Mouse (Mus musculus) erythroblast, embryonic 14.5 days (primary cell): ENCODE data around the gene Acyp1. TPM values are rescaled to one million over a fixed set of nuclear protein-coding genes. Genes with fewer than 3 reads are reported as not detected.

Experiments
- H3K27me3 ChIP-seq: 2 replicates; pipeline ENCODE4 v1.6.1; 2012; ENCODE audit warnings: inconsistent platforms; ENCODE audit not compliant: control insufficient read depth
- H3K36me3 ChIP-seq: 2 replicates; pipeline ENCODE4 v1.6.1; 2012; ENCODE audit warnings: mild to moderate bottlenecking, inconsistent platforms; ENCODE audit not compliant: control insufficient read depth
- H3K4me1 ChIP-seq: 2 replicates; pipeline ENCODE4 v1.6.1; 2012; ENCODE audit warnings: inconsistent platforms; ENCODE audit not compliant: control insufficient read depth
- H3K4me3 ChIP-seq: replicated peaks from 2 replicates; pipeline ENCODE3; 2012; ENCODE audit warnings: moderate library complexity, mild to moderate bottlenecking, inconsistent platforms
- H3K9me3 ChIP-seq: 2 replicates; pipeline ENCODE4 v1.6.1; 2012; ENCODE audit warnings: low read length, inconsistent platforms, mixed read lengths; ENCODE audit not compliant: control insufficient read depth
- GATA1 ChIP-seq: IDR thresholded peaks from 2 replicates; pipeline ENCODE4 v1.6.1; 2012; ENCODE audit warnings: low read length, inconsistent platforms, mixed read lengths
- TAL1 ChIP-seq: IDR thresholded peaks from 3 replicates; pipeline ENCODE4 v1.6.1; 2012; ENCODE audit warnings: low read length, inconsistent platforms, mixed read lengths
- polyA plus RNA-seq: library from polyadenylated mRNA; stranded (reverse); fragments of >175 nt; gene quantifications from 2 replicates; pipeline ENCODE4 v1.2.3, GENCODE M21; 2012

Gene Acyp1
- polyA plus RNA-seq, 1 experiment = 10.0 TPM

- Histone ChIP-seq H3K4me1 (no peaks in the 10 kb centered on the region), H3K36me3 (peaks cover 51% of the 10 kb centered on the region), H3K27me3 (no peaks in the 10 kb centered on the region), H3K4me3 (no peak overlapping the region), H3K9me3 (no peaks in the 10 kb centered on the region)
- TF ChIP-seq GATA1 = no peak
- no peak for TF ChIP-seq TAL1
Observed at GRCm38 (mm10) chr12:85227227-85227626, 61.0 kb downstream of the Acyp1 start.

Other genes starting within 250 kb of the Acyp1 start
- 0.31 and 0.34 TPM in 2 replicates for gene Prox2, start 177.7 kb downstream of the Acyp1 start, polyA plus RNA-seq
- gene Dlst, start 177.6 kb downstream of the Acyp1 start, polyA plus RNA-seq = 41.0 and 55.1 TPM in 2 replicates
- gene Rps6kl1, start 137.2 kb downstream of the Acyp1 start, polyA plus RNA-seq = 0.03 and 0.06 TPM in 2 replicates
- not detected in 2 replicates for gene Pgf, start 110.6 kb downstream of the Acyp1 start, polyA plus RNA-seq
- gene Eif2b2, start 69.0 kb downstream of the Acyp1 start, polyA plus RNA-seq = 18.6 and 27.3 TPM in 2 replicates
- 0.04 and 0.09 TPM in 2 replicates for gene Mlh3, start 17.8 kb downstream of the Acyp1 start, polyA plus RNA-seq
- 0.01 TPM in 1 of 2 replicates, not detected in the other for gene Zc2hc1c, start 153 bp upstream of the Acyp1 start, polyA plus RNA-seq
- 0.12 and 0.15 TPM in 2 replicates for gene Nek9, start 50.9 kb upstream of the Acyp1 start, polyA plus RNA-seq
- gene Tmed10, start 86.4 kb upstream of the Acyp1 start, polyA plus RNA-seq = 19.3 and 20.4 TPM in 2 replicates
- gene Fos, start 185.5 kb upstream of the Acyp1 start, polyA plus RNA-seq = 18.4 and 19.2 TPM in 2 replicates